Mouse (Mus musculus) hindbrain, embryonic 15.5 days (tissue): ENCODE results near the gene Irx3. TPM values are rescaled to one million over a fixed set of nuclear protein-coding genes. Genes with fewer than 3 reads are reported as not detected.

Experiments used
- ATAC-seq: fragments of 200-750 bp; cut with Nextera tagmentation; 2 replicates; pipeline ENCODE4 v1.8.0; 2017; ENCODE audit warnings: low read depth, moderate number of reproducible peaks, moderate TSS enrichment; ENCODE audit not compliant: low FRiP score
- H3K27ac ChIP-seq: fragments of 300-500 bp; sonication (generic); replicated peaks from 2 replicates; pipeline ENCODE4 v1.5.1; 2015; ENCODE audit warnings: mild to moderate bottlenecking, inconsistent platforms
- H3K27me3 ChIP-seq: fragments of 300-500 bp; sonication (generic); 2 replicates; pipeline ENCODE4 v1.6.1; 2015; ENCODE audit warnings: control low read depth, inconsistent platforms
- H3K36me3 ChIP-seq: fragments of 300-500 bp; sonication (generic); 2 replicates; pipeline ENCODE4 v1.6.1; 2015; ENCODE audit warnings: control low read depth, inconsistent platforms
- H3K4me1 ChIP-seq: fragments of 300-500 bp; sonication (generic); replicated peaks from 2 replicates; pipeline ENCODE4 v1.6.1; 2015; ENCODE audit warnings: control low read depth, inconsistent platforms
- H3K4me2 ChIP-seq: fragments of 300-500 bp; sonication (generic); 2 replicates; pipeline ENCODE4 v1.6.1; 2015; ENCODE audit warnings: moderate library complexity, mild to moderate bottlenecking, inconsistent platforms
- H3K4me3 ChIP-seq: fragments of 300-500 bp; sonication (generic); 2 replicates; pipeline ENCODE4 v1.5.1; 2015; ENCODE audit warnings: mild to moderate bottlenecking, inconsistent platforms
- H3K9ac ChIP-seq: fragments of 300-500 bp; sonication (generic); 2 replicates; pipeline ENCODE4 v1.6.1; 2015; ENCODE audit warnings: inconsistent platforms
- H3K9me3 ChIP-seq: fragments of 300-500 bp; sonication (generic); 2 replicates; pipeline ENCODE4 v1.6.1; 2016; ENCODE audit warnings: control low read depth, inconsistent platforms
- WGBS: fragments of 180-500 bp; shearing (Covaris S2); methylation state at CpG from one replicate; pipeline ENCODE4 v1.1.7; 2015; 5-methylcytosine and 5-hydroxymethylcytosine counted together
- polyA plus RNA-seq: library from polyadenylated mRNA; unstranded; fragments of >200 nt; fragmentation: Nextera tagmentation; extraction: Ambion mirVana; gene quantifications from 2 replicates; pipeline ENCODE4 v1.2.1, GENCODE M21; 2015

The Irx3 gene
- polyA plus RNA-seq, 1 experiment from 2014 or later, result 18.3 TPM

- Histone ChIP-seq H3K9ac (peak overlapping the region; percentile 63), H3K27me3 (peaks cover 36% of the 10 kb centered on the region), H3K4me2 (peak overlapping the region; percentile 84), H3K27ac (peak overlapping the region; percentile 92), H3K4me3 (peak overlapping the region; percentile 60), H3K36me3 (no peaks in the 10 kb centered on the region), H3K4me1 (peaks cover 64% of the 10 kb centered on the region), H3K9me3 (no peaks in the 10 kb centered on the region)
- WGBS, result under 1% methylated on average over 88 of the region's 89 CpGs
- no peak for ATAC-seq
Observed at GRCm38 (mm10) chr8:91799681-91800522, 2.0 kb downstream of the Irx3 start.

GRCm38 (mm10) chr8:91799016-91799581 is 2.8 kb downstream of the Irx3 start:
- Histone ChIP-seq H3K27me3 (peaks cover 41% of the 10 kb centered on the region), H3K9ac (peak overlapping the region; percentile 63), H3K4me3 (peak overlapping the region; percentile 60), H3K4me2 (peak overlapping the region; percentile 84), H3K9me3 (no peaks in the 10 kb centered on the region), H3K27ac (peak overlapping the region; percentile 92), H3K4me1 (peaks cover 58% of the 10 kb centered on the region), H3K36me3 (no peaks in the 10 kb centered on the region)
- WGBS, result 11% methylated on average over 16 of the region's 16 CpGs
- no peak for ATAC-seq

GRCm38 (mm10) chr8:91797626-91798271 is 4.1 kb downstream of the Irx3 start:
- H3K27me3 ChIP-seq, result peaks cover 36% of the 10 kb centered on the region
- H3K4me3 ChIP-seq, result peak overlapping the region; percentile 60
- peak overlapping the region; percentile 84 for H3K4me2 ChIP-seq
- 2% methylated on average over 34 of the region's 35 CpGs for WGBS
- H3K9me3 ChIP-seq, result no peaks in the 10 kb centered on the region
- peak overlapping the region; percentile 54; the same call in 1 of the 2 replicates for H3K27ac ChIP-seq
- ATAC-seq, result peak; percentile 63; the same call in 1 of the 2 replicates
- peak overlapping the region; percentile 18; the same call in 1 of the 2 replicates for H3K9ac ChIP-seq
- peaks cover 58% of the 10 kb centered on the region for H3K4me1 ChIP-seq
- no peaks in the 10 kb centered on the region for H3K36me3 ChIP-seq

DNA sequence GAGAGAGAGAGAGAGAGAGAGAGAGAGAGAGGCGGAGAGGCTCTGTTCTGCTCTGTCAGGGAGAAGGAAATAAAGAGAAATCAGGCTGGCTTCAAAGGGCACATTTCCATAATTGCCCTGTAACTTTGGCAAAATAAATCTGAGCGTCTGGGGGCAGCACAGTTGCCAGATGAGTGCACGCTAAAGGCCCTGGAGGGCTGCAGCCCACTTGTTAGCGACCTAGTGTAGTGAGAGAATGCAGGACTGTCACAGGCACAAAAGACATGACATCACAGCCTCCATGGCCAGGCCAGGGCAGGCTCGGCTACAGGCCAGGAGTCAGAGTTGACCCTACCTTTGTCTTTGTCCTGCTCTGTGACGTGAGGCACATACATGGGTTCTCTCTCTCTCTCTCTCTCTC is 8.0 kb downstream of the Irx3 start:
- Histone ChIP-seq H3K4me3 (no peak overlapping the region), H3K4me2 (no peak overlapping the region), H3K27me3 (peaks cover 38% of the 10 kb centered on the region), H3K9me3 (no peaks in the 10 kb centered on the region), H3K9ac (no peak overlapping the region), H3K36me3 (no peaks in the 10 kb centered on the region), H3K4me1 (peaks cover 20% of the 10 kb centered on the region), H3K27ac (no peak overlapping the region)
- peak; percentile 60; the same call in 1 of the 2 replicates for ATAC-seq
- 21% methylated on average over 6 of the region's 6 CpGs for WGBS

DNA sequence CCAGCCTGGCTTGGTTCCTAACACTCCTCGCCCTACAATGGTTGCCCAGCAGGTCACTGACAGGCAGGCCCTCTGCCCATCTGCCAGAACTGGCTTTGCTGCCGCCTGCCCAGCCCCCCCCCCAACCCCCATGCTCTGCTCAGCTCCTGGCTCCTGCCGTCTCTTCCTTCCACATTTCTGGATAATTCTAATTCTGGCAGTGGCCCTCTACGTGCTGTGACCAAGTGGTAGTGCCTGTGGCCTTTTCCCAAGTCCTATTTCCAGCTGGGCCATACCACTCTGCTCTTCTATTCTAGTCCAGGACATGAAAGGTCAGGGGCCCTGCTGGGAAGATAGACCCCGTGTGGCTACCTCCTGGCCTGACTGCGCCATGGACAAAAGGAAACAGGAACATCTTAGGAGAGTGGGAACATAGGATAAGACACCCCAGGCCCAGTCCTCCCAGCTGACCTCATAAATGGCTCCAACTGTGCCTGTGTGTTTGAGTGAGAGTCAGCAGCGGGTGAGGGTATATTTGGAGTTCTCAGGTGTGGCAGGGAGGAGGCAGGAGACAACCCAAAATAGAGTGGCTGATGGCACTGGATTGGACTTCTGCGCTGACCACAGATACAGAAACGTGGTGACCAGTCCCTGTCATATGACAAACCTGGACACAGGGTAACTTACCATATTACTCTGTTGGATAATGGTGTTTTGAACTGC is 14.5 kb downstream of the Irx3 start:
- peak; percentile 38; the same call in 1 of the 2 replicates for ATAC-seq
- Histone ChIP-seq H3K4me1 (no peaks in the 10 kb centered on the region), H3K4me3 (no peak overlapping the region), H3K9me3 (no peaks in the 10 kb centered on the region), H3K4me2 (no peak overlapping the region), H3K27me3 (0 out of 2 replicates have a peak, but pooled peaks cover 10% of the 10 kb centered on the region), H3K27ac (no peak overlapping the region), H3K9ac (no peak overlapping the region), H3K36me3 (no peaks in the 10 kb centered on the region)
- WGBS, result 69% methylated on average over 9 of the region's 9 CpGs

DNA sequence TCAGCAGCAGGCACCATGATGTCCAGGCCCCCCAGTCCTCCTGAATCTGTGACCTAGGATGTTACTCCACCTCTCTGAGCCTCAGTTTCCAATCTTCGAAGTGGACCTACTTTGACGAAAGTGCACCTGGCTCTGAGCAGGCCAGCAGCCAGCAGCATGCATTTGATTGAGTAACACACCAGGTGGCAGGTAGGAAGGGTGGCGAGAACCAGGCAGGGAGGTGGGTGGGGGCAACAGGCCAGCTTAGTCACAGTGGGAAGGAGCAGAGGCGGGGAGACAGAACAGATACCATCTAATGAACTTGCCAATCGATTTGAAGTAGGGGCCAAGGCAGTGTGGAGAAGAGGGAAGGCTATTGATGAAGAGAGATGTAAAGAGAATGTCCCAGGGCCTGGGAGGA is 18.9 kb downstream of the Irx3 start:
- H3K9ac ChIP-seq, result no peak overlapping the region
- H3K27ac ChIP-seq, result no peak overlapping the region
- WGBS, result 85% methylated on average over 5 of the region's 5 CpGs
- ATAC-seq, result no peak
- H3K9me3 ChIP-seq, result no peaks in the 10 kb centered on the region
- H3K4me3 ChIP-seq, result no peak overlapping the region
- H3K27me3 ChIP-seq, result no peaks in the 10 kb centered on the region
- no peaks in the 10 kb centered on the region for H3K4me1 ChIP-seq
- no peak overlapping the region for H3K4me2 ChIP-seq
- H3K36me3 ChIP-seq, result no peaks in the 10 kb centered on the region

DNA sequence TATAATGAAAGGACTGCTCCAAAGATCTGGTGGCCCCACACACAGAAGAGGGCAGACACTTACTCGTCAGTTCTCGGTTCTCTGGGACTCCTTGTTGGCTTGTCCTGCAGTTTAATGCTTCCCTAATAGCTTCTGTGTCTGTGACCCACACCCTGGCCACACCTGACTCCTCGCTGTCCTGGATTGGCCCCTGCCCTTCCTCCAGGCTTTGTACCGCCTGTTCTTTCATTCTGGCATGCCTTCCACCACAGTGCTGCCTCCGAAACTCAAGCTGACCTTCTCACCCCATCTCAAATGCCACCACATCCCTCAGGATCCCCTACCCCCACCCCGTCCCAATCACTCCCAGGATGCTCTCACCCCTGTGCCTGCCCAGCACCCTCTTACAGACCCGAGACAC is 19.7 kb downstream of the Irx3 start:
- Histone ChIP-seq H3K9ac (no peak overlapping the region), H3K4me1 (no peaks in the 10 kb centered on the region), H3K27me3 (0 out of 2 replicates have a peak, but pooled peaks cover 6% of the 10 kb centered on the region), H3K4me3 (no peak overlapping the region), H3K4me2 (no peak overlapping the region), H3K27ac (no peak overlapping the region), H3K36me3 (no peaks in the 10 kb centered on the region), H3K9me3 (no peaks in the 10 kb centered on the region)
- no peak for ATAC-seq
- 83% methylated on average over 7 of the region's 7 CpGs for WGBS

DNA sequence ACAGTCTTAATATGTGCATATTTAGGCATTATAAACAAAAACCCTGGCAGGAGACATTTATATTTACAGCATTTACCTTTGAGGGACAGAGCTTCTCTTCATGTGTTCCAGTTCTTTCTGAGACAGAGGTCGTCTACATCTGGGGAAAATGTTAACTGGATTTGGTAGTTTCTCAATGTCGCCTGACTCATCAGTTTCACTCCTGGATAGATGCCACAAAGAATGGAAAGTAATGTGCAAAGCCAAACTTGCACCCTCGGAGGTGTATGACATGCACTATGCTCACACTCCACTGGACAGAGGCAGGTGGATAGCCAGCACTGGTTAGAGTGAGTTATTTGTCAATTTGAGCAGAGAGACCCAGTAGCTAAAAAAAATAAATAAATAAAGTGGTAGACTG is 21.2 kb downstream of the Irx3 start:
- no peak for ATAC-seq
- Histone ChIP-seq H3K4me2 (no peak overlapping the region), H3K27me3 (peaks cover 7% of the 10 kb centered on the region; the same call in 1 of the 2 replicates), H3K36me3 (no peaks in the 10 kb centered on the region), H3K9me3 (no peaks in the 10 kb centered on the region), H3K4me1 (no peaks in the 10 kb centered on the region), H3K4me3 (no peak overlapping the region), H3K9ac (no peak overlapping the region), H3K27ac (no peak overlapping the region)
- WGBS, result 75% methylated on average over 3 of the region's 3 CpGs

DNA sequence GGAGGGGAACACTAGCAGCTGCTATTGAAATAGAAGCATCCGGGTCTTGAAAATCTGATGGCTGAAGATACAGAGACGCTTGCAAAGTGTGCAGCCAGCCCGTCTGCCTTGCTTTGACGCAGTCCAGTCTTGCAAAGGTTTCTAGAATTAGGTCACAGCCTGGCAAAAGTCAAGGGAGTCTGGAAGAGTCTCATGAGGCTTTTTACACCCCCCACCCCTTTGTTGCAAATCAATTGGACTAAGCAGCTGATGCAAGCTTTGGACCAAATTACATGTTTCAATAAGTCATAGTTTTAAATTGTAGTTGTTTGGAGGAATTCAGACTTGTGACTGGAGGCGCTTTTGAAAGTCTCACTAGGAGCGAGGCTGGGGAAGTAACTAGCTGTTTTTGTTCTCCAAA is 33.0 kb downstream of the Irx3 start:
- no peaks in the 10 kb centered on the region for H3K36me3 ChIP-seq
- no peak overlapping the region for H3K4me3 ChIP-seq
- 0 out of 2 replicates have a peak, but pooled peaks cover 3% of the 10 kb centered on the region for H3K4me1 ChIP-seq
- no peaks in the 10 kb centered on the region for H3K27me3 ChIP-seq
- WGBS, result 85% methylated on average over 6 of the region's 6 CpGs
- no peak overlapping the region for H3K27ac ChIP-seq
- H3K9me3 ChIP-seq, result no peaks in the 10 kb centered on the region
- no peak overlapping the region for H3K4me2 ChIP-seq
- ATAC-seq, result no peak
- H3K9ac ChIP-seq, result no peak overlapping the region

- Histone ChIP-seq H3K27ac (no peak overlapping the region), H3K9ac (no peak overlapping the region), H3K4me3 (no peak overlapping the region), H3K4me1 (0 out of 2 replicates have a peak, but pooled peaks cover 3% of the 10 kb centered on the region), H3K9me3 (no peaks in the 10 kb centered on the region), H3K27me3 (peaks cover 3% of the 10 kb centered on the region; the same call in 1 of the 2 replicates), H3K36me3 (no peaks in the 10 kb centered on the region), H3K4me2 (no peak overlapping the region)
- 48% methylated on average over 8 of the region's 8 CpGs for WGBS
- no peak for ATAC-seq
Observed at GRCm38 (mm10) chr8:91765411-91766034, 36.3 kb downstream of the Irx3 start.

DNA sequence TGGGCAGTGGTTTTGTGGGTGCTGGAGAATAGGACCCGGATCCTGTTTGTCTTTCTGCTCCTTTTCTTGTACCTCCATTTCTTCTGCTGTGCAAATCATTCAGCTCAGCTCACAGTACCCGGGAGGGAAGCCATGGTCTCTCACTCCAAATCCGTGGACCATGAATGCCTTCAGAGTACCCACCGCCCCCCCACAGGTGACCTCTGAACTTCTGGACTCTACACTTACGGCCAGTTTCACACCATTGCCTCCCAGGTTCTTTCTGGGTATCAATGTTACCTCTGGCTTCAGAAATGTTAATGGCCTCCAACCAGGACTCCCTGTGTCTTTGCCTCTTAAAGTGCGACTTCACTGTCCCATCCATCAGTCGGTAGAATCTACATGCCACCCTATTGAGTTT is 46.3 kb downstream of the Irx3 start:
- Histone ChIP-seq H3K27ac (no peak overlapping the region), H3K36me3 (no peaks in the 10 kb centered on the region), H3K9me3 (no peaks in the 10 kb centered on the region), H3K4me3 (no peak overlapping the region), H3K27me3 (0 out of 2 replicates have a peak, but pooled peaks cover 2% of the 10 kb centered on the region), H3K9ac (no peak overlapping the region), H3K4me2 (no peak overlapping the region), H3K4me1 (no peaks in the 10 kb centered on the region)
- 78% methylated on average over 7 of the region's 7 CpGs for WGBS
- ATAC-seq, result no peak
